Mouse (Mus musculus): ENCODE measurements around the gene Mtg1.

GRCm38 (mm10) chr7:140126934-140127333 is 10.4 kb upstream of the Mtg1 start:
- TF ChIP-seq CTCF (IDR thresholded peaks at IDR 0.05; ENCODE audit: control insufficient read depth, insufficient read depth, insufficient replicate concordance, low read depth, low read length) (no peak), POLR2A (IDR thresholded peaks at IDR 0.05; ENCODE audit: control insufficient read depth, low read depth, low read length) (no peak)
